13 mouse cellular contexts compared by ENCODE assay signal in the genomic region with DNA sequence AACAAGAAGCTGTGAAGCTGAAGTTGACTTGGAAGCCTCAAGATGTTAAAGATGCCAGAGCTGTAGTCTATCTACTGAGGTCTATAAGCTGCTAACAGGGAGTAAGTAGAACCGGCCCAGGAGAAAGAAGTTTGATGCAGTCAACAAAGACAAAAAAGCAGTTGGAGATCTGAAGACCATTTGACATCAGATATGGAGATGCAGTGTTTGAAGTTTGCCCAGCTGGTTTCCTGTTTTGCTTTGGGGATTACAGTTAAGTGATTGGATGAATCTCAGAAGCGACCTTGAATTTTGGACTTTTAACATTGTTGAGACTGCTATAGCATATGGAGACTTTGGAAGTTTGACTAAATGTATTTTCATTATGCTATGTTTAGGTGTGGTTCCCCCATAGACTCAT.
"Had no signal": no experiment of that assay in that cellular context is flagged by ENCODE, and none has a peak within 500 bp of the region (broad histone marks: within the 10 kb centered on the region; RNA-seq: fewer than 3 reads in every experiment).

No protein-coding gene starts in this region.

- DNase-seq: kidney, adult 18-20 months; kidney, adult 9 months; kidney, postnatal 14 days; kidney, postnatal 4 days; layer of hippocampus, adult 9-11 months; liver, embryonic 13.5 days; lung, adult 2 months; lung, postnatal 14 days; lung, postnatal 4 days; midbrain, embryonic 14.5 days; retina, postnatal 1 day; right cerebral cortex, postnatal 25 days; spleen, adult 18-20 months had no signal
